Mouse (Mus musculus) thymus, postnatal 4 days (tissue): Measurements from ENCODE around the gene Bhmt2.

Experiments
- DNase-seq: peaks from one replicate; pipeline ENCODE4 v3.0.0; 2021

Bhmt2 gene

DNA sequence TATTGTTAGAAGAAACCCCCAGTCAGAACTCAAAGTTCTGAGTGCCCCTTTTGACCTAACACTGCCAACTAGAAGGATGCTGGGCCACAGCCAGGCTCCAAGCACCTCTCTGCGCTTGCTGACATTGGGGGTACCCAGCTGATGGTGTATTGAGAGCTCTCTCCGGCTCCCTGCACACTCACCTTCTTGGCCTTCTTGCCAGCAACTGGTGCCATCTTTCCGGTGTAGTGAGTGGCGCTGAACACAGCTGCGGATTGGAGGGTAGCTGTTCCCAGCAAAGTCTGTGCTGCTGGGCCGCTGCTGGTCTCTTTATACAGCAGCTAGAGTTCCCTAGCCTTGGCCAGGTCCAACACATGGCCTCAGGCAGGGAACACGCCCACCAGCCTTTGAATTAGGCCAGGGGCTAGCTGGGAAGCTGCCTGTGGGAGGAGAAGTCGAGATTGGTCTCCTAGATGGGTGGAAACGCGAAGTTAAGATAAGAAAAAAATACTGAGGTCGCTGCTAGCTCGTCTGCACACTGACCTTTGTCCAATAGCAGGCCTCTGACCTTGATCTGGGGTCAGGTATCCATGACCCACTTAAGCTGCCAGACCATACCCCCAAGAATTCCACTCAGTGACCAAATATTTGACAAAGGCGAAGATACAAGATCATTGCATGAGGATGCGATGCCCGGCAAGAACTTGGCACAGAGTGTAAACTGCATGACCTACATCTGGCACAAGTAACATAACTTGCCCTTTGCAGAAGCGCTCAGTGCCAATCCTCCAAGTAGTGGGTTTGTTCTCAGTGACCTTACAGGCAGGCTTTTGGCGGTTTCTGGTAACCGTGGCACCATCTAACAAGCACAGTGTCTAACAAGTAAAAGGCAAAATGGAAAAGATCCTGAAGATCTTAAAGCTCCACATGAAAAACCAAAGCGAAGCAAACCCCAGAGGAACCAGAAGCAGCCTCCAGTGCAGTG is 36.5 kb downstream of the Bhmt2 start, which contains the start of gene Bhmt:
Gene Bhmt, minus strand, starts transcription at position 680 of the 964 bp plus-strand sequence.
- no peak for DNase-seq

DNA sequence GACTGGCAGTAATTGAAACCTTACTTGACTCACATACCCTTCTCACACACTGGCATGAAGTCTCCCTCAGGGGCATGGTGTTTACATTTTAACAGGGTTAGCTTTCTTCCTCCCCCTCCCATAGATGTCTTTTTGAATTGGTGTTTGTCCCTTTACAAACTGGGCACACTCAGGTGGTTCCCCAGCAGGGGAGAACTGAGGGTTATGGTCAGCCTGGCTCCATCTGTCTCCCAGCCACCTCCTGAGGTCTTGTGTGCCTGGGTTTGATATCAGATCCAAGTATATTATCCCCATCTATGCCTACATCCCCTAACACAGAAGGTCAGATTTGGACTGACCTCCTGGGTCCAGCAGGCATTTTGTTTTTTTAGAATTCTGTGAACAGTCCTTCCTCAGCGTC is 37.5 kb downstream of the Bhmt2 start:
- DNase-seq, result no peak

DNA sequence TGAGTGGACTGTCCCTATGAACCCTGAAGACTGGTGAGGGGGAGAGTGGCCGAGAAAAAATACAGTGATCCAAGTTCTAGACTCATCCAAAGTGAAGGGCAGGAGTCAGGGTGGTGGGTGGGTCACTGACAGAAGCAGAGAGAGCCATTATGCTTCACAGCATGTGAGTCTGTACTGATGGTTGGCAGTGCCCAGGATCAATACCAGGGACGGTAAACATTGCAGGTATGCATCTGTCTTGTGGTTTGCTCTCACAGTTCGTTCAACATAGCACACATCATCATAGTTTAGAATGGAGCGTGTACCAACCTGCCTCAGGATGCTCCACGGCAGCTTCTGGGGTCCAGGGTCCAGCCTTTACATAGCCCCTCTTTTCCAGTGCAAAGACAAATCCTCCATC is 41.2 kb downstream of the Bhmt2 start:
- no peak for DNase-seq

DNA sequence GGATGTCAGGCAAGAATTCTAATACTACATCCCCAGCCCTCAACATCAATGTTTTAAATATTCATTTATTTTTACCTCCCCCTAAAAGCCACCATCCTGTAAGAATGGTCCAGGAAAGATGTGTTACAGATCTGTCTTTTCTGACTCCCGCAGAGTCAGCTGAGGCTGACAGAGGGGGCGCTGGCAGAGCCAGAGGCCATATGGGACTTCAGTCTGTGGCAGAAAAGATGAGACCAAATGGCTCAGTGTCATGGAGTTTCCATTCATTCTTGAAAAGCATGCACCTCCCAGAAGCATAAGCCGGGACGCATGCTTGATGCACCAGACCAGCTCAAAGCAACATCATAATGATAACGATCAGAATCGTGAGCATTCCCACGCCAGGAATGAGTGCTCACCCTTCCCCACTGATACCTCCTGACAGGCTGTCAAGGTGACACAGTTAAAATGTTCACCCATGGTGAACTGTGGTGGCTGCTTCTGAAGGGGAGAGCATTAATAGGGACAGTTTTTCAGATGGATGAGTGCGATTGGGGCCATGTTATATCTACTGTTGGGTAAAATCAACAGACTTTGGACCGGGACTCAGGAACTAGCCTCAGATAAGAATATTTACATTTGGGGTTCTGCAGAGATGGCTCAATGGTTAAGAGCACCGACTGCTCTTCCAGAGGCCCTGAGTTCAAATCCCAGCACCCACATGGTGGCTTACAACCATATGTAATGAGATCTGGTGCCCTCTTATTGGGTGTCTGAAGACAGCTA is 43.0 kb downstream of the Bhmt2 start:
- no peak for DNase-seq

DNA sequence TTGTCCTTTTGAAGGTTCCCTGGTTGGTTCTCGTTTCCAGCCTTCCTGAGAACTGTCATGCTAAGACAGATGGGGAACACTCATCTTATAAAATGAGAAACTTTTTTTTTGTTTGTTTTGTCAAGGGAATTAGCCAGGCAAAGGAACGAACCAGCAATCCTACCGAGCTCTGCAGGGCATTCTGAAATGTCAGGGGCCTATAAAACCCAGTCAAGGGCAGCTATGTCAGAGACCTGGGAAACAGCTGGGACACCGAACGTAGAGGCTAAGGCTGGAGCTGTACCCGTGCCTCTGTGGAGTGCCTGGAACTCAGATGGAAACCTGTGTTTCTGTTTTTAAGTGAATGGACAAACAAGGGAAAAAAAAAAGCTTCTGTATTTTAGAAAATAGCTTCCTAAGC is 45.2 kb downstream of the Bhmt2 start:
- DNase-seq, result no peak

DNA sequence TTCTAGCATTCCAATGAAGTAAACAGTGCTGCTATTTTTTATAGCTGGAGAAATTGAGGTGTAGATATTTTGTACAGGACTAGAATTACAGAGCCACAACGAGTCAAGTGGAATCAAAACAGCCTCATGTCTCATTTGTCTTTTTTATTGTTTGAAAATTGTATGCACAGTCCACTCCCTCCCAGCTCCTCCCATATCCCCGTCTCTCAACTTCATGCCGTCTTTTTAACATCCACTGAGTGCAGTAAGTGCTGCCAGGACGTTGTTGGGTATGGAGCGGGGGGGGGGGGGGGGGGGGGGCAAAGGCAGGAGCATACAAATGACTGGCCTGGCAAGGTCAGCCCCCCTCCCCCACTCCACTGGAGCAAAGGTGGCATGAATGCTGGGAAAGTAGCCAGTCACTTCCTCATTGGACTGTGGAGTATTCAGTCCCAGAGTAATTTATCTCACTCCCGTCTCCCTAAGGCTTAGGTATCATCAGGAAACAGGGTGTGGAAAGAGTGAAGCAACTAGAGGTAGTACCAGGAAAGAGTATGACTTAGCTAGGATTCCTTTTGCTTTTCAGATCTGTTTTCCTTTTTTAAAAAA is 59.6 kb downstream of the Bhmt2 start:
- DNase-seq, result no peak

DNA sequence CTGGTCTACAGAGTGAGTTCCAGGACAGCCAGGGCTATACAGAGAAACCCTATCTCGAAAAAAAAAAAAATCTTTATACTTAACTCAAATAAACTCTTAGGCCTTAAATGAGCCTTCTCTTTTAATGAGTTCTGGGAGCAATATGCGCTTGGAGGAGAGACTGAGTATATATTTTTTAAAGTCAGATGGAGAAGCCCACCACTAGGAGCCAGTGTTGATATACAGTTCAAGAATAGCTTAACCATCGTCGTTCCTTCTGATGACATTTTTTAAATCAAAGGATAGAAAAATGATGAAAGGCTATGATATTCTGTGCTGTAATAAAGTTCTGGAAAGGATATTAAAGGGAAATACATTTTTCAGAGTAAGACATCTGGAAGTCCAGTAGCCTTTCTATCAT is 60.3 kb downstream of the Bhmt2 start:
- DNase-seq, result no peak

DNA sequence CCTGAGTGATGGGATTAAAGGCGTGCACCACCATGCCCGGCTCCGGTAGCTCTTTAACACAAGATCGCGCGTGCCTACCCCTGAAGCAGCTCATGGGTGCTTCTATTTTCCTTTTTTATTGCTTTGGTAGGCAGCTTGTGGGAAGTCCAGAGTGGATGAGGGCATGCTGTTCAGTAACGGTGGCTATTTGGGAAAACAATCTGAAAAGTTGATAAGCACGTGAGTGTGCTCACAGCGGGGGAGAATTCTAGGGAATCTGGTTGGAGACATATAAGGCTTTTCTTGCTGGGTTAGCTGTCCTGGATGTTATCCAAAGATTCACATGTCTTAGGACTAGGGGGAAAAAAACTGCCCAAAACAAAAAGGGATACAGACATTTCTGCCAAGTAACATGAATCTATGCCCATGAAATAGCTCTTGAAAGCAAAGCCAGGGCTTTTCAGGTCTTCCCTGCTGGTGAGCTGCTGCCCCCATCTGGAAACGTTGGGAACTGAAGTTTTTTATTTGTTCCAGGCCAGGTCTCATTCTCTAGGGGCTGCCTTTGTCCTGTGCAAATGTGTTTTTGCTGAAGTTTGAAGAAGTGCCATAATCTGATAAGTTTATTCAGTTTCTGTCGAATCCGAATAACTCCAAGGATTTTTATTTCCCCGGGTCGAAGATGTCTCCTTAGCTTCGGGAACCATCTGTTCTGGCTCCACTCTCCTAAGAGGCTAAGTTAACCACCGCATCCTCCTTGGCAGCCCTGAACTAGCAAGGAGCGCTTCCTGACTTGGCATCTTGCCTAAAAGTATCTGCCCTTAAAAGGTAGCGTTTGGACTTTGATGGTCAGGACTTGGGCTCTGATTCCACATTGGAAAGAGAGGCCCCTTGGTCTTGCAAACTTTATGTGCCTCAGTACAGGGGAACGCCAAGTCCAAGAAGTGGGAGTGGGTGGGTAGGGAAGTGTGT is 61.2 kb downstream of the Bhmt2 start:
- peak; percentile 82 for DNase-seq

DNA sequence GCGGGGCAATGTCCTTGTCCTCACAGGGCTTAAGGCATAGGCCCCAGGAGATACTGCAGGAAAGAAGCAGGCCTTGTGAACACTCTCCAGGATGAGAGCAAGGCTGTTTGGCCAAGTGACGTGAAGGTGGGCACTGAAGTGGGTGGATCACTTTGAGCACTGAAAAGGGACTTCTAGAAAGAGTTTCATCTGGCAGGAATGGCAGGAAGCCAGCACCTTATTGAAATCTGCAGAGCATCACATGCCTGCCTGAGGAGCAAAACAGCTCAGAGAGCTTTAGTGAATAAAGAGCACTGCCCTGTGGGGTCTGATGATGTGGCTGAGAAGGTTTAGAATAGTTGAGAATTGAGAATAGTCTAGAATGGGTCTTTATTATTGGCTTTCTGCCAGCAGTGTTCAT is 65.6 kb downstream of the Bhmt2 start:
- DNase-seq, result no peak

DNA sequence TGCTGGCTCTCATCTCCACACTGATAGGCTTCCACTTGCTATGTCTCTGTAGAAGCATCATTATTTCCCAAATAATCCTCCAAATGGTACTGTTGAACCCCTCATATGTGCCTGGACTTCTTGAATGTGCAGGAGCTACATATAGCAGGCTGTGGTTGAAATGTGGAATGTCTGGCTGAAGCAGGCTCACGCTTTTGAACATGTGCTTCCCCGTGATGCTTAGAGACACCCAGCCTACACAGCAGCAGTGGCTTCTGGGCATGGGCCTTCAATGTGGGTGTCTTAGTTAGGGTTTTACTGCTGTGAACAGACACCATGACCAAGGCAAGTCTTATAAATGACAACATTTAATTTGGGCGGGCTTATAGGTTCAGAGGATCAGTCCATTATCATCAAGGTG is 66.4 kb downstream of the Bhmt2 start:
- DNase-seq, result no peak

DNA sequence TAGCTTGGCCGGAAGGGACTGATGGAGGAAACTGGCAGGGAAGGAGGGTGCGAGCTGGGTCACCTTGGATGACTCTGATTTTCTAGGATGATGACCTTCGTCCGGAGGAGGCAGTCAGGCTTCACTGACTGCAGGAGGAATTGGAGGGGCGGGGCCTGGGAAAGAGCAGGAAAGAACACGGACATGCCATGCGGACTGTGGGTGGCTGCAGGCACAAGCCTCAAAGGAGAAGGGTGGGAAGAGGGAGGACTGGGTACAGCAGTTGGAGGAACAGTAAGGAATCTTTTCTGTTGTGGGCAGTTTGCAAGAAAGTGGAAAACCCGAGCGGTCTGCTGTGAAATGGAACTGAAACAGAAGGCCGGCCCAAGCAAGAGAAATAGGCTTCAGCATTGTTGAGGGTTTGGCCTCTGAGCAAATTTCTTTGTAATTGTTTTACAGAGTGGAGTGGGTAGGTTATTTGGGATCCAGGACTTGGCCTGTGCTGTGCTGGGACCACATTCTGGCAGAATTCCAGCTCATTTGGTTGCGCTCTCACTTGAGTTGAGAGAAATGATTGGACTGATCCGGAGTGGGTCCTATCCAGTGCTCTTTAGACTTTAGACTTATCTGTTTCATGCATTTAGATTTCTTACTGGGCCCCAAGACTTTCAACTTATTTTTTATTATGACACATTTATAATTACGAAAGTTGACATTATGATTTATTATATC is 67.1 kb downstream of the Bhmt2 start:
- no peak for DNase-seq
